Mouse (Mus musculus): ENCODE measurements around the gene Cyyr1.
A peak's percentile ranks its signal among the peaks of the same experiment; 100 is the strongest.

The Cyyr1 gene

DNA sequence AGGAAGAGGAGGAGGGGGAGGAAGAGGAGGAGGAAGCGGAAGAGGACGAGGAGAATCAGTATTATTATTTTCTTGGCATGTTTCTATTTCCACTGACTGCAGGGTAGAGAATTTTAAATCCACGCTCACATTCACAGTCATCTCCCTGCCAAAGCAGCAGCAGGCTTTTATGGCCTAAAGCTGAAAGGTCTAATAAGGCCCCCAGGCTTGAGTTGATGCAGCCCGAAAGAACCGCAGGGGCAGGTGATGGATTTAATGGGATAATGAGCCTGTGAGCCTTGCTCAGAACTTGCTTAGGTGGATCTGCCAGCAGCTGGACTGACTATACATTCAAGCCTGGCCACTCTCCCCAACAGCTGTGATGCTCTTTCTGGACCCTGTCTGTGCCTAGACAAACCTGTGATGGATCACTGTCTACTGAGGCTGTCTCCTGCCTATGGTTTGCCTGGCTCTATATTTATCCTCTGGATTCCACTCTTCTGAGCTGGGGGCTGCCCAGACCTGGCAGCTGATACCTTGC lies 78.6 kb downstream of the Cyyr1 start:
- no peak for DNase-seq (ENCODE audit: inconsistent age in 2 of 2, low spot score in 1 of 2)

DNA sequence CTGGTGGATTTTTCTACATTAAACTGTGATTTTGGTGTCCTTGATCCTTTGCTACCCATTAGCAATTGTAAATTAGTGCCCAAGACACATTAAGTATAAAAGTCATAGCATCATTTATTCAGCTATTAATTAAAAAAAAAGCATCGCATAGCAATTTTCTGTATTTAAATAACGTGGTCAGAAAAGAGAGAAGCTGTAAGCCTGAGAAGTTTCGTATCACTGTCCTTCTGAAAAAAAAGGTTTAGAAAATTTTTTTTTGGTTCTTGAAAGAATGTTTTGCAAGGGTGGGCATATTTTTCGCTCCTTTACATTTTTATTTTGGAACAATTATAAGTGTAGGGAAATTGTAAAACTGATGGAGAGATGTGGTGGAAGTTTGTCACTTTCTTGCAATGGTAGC lies 83.1 kb downstream of the Cyyr1 start:
- no peak for DNase-seq (ENCODE audit: inconsistent age in 2 of 2, low spot score in 1 of 2)

DNA sequence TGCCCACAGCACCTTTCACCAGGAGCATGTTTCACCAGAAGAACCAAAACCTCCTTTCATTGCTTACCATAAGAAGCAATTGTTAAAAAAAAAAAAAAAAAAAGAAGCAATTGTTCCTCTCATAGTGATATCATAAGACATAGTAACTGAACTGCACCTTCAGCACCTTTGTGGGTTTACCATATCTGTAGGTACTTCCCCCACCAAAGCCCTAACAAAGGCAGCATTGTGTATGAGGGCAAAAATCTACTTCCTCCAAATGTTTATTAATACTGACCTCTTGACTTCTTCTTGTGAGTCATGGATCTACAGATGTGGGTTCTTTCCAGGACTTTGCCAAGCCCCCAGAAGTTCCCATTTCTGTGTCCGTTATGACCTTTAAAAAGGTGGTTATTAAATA lies 98.2 kb downstream of the Cyyr1 start:
- no peak for DNase-seq (ENCODE audit: inconsistent age in 2 of 2, low spot score in 1 of 2)

DNA sequence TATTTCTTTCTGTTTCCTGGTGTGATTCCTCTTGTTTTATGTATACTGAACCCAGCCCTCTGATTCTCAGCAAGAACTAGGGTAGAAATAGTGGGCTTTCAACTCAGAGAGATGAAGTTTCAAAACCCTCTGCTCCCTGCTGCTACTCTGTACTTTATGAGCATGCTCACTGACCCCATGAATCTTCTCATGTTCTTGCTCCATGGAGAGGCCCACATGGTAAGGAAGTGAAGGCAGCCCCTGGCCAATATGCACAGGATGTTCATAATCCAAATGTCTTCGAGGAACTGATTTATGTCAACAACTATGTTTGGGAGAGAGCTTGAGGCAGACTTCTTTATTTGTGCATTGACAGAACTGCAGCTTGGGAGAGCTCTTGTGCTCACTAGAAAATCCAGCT lies 106.9 kb downstream of the Cyyr1 start:
- no peak for DNase-seq (ENCODE audit: inconsistent age in 2 of 2, low spot score in 1 of 2)

DNA sequence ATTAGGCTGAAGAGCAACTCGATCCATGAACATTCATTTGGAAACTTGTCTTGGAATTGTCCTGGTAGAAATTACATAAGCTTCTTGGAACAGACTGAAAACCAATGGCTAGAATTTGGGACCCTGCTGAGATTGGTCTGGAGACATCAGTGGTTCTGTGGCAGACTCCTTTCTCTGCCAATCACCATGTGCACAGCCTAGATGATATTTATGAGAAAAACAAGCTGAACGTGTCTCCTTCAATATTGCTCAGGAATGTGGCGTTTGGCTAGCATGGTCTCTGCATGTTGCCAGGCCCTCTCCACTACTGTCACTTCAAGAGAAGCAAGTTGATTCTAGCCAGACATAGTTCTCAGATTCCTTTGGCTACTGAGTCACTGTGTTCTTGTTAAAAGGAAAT lies 107.4 kb downstream of the Cyyr1 start:
- DNase-seq (ENCODE audit: inconsistent age in 2 of 2, low spot score in 1 of 2) = no peak

DNA sequence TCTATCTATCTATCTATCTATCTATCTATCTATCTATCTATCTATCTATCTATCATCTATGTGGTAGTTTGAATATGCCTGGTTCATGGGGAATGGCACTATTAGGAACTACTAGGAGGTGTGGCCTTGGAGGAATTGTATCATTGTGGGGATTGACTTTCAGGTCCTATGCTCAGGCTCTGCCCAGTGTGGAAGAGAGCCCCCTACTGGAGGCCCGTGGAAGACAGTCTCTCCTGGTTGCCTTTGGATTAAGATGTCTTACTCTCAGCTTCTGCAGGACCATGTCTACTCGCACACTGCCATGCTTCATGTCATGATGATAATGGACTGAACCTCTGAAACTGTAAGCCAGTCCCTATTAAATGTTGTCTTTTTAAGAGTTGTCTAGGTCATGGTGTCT lies 117.8 kb downstream of the Cyyr1 start:
- peak; percentile 54 to 85 for DNase-seq (ENCODE audit: inconsistent age in 2 of 2, low spot score in 1 of 2)

DNA sequence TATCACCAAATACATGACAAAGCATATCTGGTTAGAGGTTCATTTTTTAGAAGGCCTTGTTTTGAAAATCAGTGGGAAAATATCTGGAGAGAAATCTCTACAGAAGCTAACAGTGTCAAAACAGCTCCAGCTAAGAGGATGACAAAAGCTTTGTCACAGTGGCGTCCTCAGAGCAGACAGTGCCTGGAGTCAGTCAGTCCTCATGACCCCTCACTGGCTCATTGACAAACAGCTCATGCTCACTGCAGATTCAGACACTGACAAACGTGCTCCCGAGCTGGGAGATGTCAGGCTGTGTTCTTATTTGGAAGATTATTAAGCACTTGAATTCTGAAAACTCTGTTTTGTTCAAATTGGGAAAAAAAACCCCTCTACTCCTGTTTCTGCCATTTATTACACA lies 124.0 kb downstream of the Cyyr1 start:
- peak; percentile 26 to 35 for DNase-seq (ENCODE audit: inconsistent age in 2 of 2, low spot score in 1 of 2)

DNA sequence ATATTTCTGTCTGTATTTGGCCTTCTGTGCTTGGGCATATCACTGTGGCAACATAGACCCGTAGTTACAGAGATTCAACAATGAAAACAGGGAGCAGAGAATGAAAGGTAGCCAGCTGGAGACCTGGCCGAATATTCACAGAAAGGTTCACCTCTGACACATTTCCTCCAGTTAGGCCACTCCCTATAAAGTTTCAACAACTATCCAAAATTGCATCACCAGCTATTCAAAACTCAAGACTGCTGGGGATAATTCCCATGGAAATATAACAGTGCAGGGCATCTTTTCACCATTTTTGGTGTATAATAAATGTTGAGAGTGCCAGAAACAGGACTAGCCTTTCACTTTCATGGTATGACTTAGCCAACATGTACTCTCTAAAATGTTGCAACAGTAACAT lies 130.3 kb downstream of the Cyyr1 start:
- DNase-seq (ENCODE audit: inconsistent age in 2 of 2, low spot score in 1 of 2) = peak in 1 of 2 experiments; percentile 32

DNA sequence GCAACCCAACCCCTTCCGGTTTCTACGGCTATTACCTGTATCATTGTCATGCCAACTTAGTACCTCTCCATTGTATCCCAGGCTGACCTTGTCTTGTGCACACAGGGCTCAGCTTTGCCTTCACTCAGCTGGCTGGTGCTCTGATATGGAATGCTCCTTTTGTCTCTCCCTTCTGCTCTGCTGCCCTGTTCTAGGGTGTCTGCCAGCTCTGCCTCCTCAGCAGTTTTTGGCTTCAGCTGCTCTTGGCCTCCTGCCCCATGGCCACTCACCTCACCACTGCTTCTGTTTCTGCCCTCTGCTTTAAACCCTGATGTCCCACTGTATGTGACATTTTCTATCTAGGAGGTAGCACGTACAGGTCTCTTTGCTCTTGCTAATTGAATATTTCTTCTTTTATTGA lies 137.8 kb downstream of the Cyyr1 start:
- DNase-seq (ENCODE audit: inconsistent age in 2 of 2, low spot score in 1 of 2) = peak; percentile 65 to 87

DNA sequence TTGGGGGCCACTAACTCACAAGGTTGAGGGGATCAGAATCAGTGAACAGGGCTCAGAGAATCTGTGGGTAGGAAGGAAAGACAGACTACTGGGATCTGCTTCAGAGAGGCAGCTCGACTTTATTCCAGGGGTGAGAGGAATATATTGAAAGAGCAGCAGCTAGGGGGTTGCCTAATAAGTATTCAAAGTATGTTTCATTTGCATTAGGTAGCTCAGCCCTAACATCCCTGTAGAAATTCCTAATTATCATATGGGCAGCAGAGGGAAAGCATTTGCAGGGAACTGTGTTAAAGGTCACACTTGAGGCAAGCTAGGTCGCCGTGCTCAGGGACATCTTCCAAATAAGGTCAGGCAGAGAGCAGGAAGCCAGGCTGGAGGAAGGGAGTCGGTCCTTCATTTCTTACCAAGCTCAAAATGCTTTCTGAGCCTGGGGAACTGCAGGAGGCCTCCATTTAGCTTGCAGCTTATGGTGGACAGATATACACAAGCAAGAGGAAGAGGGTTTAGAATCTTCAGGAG lies 159.7 kb downstream of the Cyyr1 start:
- DNase-seq (ENCODE audit: inconsistent age in 2 of 2, low spot score in 1 of 2) = peak; percentile 18 to 64

DNA sequence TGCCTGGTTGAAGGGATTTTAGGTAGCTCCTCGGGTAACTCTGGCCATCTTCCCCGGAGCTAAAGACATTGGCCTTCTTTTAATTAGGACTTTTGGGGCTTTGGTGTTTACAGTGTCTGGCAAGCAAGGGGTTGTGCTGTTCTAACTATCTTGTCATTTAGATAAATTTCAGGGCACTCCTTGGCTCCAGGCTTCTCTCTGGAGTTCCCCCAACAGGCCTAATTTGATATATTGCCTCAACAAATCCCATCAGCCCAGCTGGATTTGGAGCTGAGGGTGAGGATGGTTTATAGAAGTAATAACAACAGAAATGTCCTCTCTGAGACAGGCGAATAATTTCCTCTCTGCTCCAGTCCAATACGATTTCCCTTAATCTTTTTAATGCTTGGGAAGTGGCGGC lies 166.4 kb downstream of the Cyyr1 start:
- no peak for DNase-seq (ENCODE audit: inconsistent age in 2 of 2, low spot score in 1 of 2)
